In the genomic region with DNA sequence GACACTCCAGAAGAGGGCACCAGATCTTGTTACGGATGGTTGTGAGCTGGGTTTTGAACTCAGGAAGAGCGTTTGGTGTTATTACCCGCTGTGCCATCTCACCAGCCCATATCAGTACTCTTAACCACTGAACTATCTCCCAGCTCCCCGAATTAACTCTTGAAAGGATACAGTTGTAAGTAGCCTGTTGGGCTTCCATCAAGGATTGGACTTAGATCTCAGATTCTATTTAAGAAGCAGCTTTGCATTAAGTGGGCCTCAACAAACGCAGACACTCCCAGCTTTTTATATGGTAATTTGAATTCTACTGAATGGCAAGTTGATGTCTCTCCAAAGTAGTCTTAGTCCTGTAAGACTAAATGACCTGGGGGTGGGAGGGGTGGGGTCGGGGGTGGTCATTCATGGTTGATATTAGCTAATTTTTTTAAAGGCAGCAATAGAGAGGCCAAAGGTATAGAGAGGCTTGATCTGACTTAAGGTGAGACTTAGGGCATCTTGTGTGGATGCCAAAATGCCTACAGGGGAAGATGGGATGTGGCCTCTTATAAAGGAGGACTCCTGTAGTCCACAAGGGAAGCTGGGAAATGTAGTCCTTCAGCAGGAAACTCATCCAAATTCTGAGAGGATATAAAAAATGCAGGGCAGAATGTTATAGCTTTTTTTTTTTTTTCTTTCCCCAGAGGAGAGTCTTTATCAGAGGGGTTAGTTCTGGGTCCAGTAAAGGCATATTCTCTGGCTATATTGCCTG, we compare ENCODE assay signal across 31 mouse cellular contexts. TPM values are rescaled to one million over a fixed set of nuclear protein-coding genes. Genes with fewer than 3 reads are reported as not detected.
DNase-seq lines count a peak whose midpoint lies in the region; ATAC-seq and TF ChIP-seq lines count a peak whose summit lies in the region.
"Had no signal": no experiment of that assay in that cellular context is flagged by ENCODE, and none has a peak within 500 bp of the region (broad histone marks: within the 10 kb centered on the region; RNA-seq: fewer than 3 reads in every experiment).

No protein-coding gene starts in this region.

- no peak overlapping the region for H3K9ac ChIP-seq in heart, adult 2 months (ENCODE audit: low read depth, low read length)
- H3K9ac ChIP-seq in hindbrain, embryonic 12.5 days = no peak overlapping the region
- H3K9ac ChIP-seq: embryonic facial prominence, embryonic 13.5 days; embryonic facial prominence, embryonic 15.5 days; forebrain, embryonic 12.5 days had no signal

- TF ChIP-seq POLR2A in heart, adult 2 months (IDR thresholded peaks at IDR 0.05; ENCODE audit: insufficient read depth, low read depth, low read length) = no peak

- H3K27ac ChIP-seq in heart, adult 2 months = no peak overlapping the region
- H3K27ac ChIP-seq in hindbrain, embryonic 12.5 days = no peak overlapping the region
- H3K27ac ChIP-seq: embryonic facial prominence, embryonic 13.5 days; embryonic facial prominence, embryonic 15.5 days; forebrain, embryonic 10.5 days; forebrain, embryonic 12.5 days had no signal

- no peaks in the 10 kb centered on the region for H3K79me2 ChIP-seq in heart, adult 2 months (replicated peaks; ENCODE audit: control insufficient read depth, insufficient read depth, low read length)

- no peak for TF ChIP-seq EP300 in heart, adult 2 months (IDR thresholded peaks at IDR 0.05; ENCODE audit: insufficient read depth, low read depth, low read length)

- DNase-seq in heart, adult 11 months = peak; percentile 56
- DNase-seq in heart, adult 2 months = no peak
- DNase-seq in R1 (ENCODE audit: low read depth, low spot score) = peak; percentile 33
- no peak for DNase-seq in gastrocnemius, postnatal 4 days (ENCODE audit: low spot score in 2 of 2)
- DNase-seq: adrenal gland, adult 8-10 months; adrenal gland, postnatal 14 days; adrenal gland, postnatal 36 days; B cell, adult 2 months; cerebellum, adult 11-12 months; cerebellum, adult 8-10 months; cerebellum, adult 9-11 months; cerebellum, postnatal 14 days; cerebellum, postnatal 36 days; embryo, embryonic 11 days had no signal

- no peaks in the 10 kb centered on the region for H3K27me3 ChIP-seq in heart, adult 2 months (ENCODE audit: control insufficient read depth, insufficient read depth, low read length)
- no peaks in the 10 kb centered on the region for H3K27me3 ChIP-seq in hindbrain, embryonic 12.5 days
- H3K27me3 ChIP-seq: embryonic facial prominence, embryonic 13.5 days; embryonic facial prominence, embryonic 15.5 days; forebrain, embryonic 12.5 days had no signal

- intact Hi-C loops in heart, adult 2 months (cut with DNase I) = no loop called here

- no peaks in the 10 kb centered on the region for H3K36me3 ChIP-seq in heart, adult 2 months (ENCODE audit: control insufficient read depth, insufficient read depth, low read length)
- H3K36me3 ChIP-seq in hindbrain, embryonic 12.5 days = no peaks in the 10 kb centered on the region
- H3K36me3 ChIP-seq: embryonic facial prominence, embryonic 13.5 days; embryonic facial prominence, embryonic 15.5 days; forebrain, embryonic 10.5 days; forebrain, embryonic 12.5 days; G1E had no signal

- ATAC-seq in hindbrain, embryonic 12.5 days (ENCODE audit: low FRiP score) = no peak
- ATAC-seq: activated CD4-positive, CD25-positive, alpha-beta regulatory T cell, adult 4 months; CD4-positive, CD25-positive, alpha-beta regulatory T cell, adult 4 months; forebrain, embryonic 14.5 days; forebrain, embryonic 16.5 days; Patski had no signal

- H3K4me1 ChIP-seq in heart, adult 2 months (ENCODE audit: control insufficient read depth, insufficient read depth, low read length) = no peaks in the 10 kb centered on the region
- H3K4me1 ChIP-seq in hindbrain, embryonic 12.5 days = no peaks in the 10 kb centered on the region
- H3K4me1 ChIP-seq: embryonic facial prominence, embryonic 13.5 days; embryonic facial prominence, embryonic 15.5 days; forebrain, embryonic 10.5 days; forebrain, embryonic 12.5 days had no signal

- WGBS in heart, adult 2 months = 66% methylated on average over 6 of the region's 6 CpGs
- 79% methylated on average over 6 of the region's 6 CpGs for WGBS in hindbrain, embryonic 12.5 days

- H3K4me2 ChIP-seq in hindbrain, embryonic 12.5 days (replicated peaks) = no peak overlapping the region
- H3K4me2 ChIP-seq: embryonic facial prominence, embryonic 13.5 days; embryonic facial prominence, embryonic 15.5 days; forebrain, embryonic 12.5 days had no signal

- H3K9me3 ChIP-seq in hindbrain, embryonic 12.5 days (replicated peaks) = 0 out of 2 replicates have a peak, but pooled peaks cover 2% of the 10 kb centered on the region
- H3K9me3 ChIP-seq: embryonic facial prominence, embryonic 13.5 days; embryonic facial prominence, embryonic 15.5 days; forebrain, embryonic 12.5 days; G1E had no signal

- no peak overlapping the region for H3K4me3 ChIP-seq in heart, adult 2 months
- no peak overlapping the region for H3K4me3 ChIP-seq in hindbrain, embryonic 12.5 days
- H3K4me3 ChIP-seq: embryonic facial prominence, embryonic 13.5 days; embryonic facial prominence, embryonic 15.5 days; erythroblast, embryonic 14.5 days; forebrain, embryonic 10.5 days; forebrain, embryonic 12.5 days had no signal

- TF ChIP-seq CTCF in heart, adult 2 months (IDR thresholded peaks at IDR 0.05) = no peak

RNA-seq across cellular contexts. Expression of a gene that starts 14.1 kb away (rescaled TPM):
- not detected for total RNA-seq in heart, adult 2 months (2021)
- not detected in 2 replicates for polyA plus RNA-seq in heart, adult 2 months (2012; rRNA removed)
- polyA plus RNA-seq in hindbrain, embryonic 12.5 days (2016; fragmentation: Nextera tagmentation; extraction: Ambion mirVana) = not detected in 2 replicates
- not detected for total RNA-seq in gastrocnemius, postnatal 4 days (2021)
- total RNA-seq: adrenal gland, adult 18-20 months; adrenal gland, adult 8-10 months; adrenal gland, postnatal 14 days; adrenal gland, postnatal 36 days; CH12.LX; common myeloid progenitor, adult 5-6 weeks; G1E had no signal
- polyA plus RNA-seq: activated CD4-positive, CD25-positive, alpha-beta regulatory T cell, adult 4 months; CD4-positive, CD25-positive, alpha-beta regulatory T cell, adult 4 months; embryonic facial prominence, embryonic 11.5 days; embryonic facial prominence, embryonic 13.5 days; embryonic facial prominence, embryonic 15.5 days; erythroblast, embryonic 14.5 days; forebrain, embryonic 10.5 days; forebrain, embryonic 12.5 days; forebrain, embryonic 14.5 days; forebrain, embryonic 16.5 days; frontal cortex, adult 2 months; G1E; Patski had no signal

RNA-seq across cellular contexts. Expression of a gene that starts 38.4 kb away (rescaled TPM):
- 10 to 100 TPM; 12.1 to 12.4 TPM for total RNA-seq in heart, adult 2 months (2021)
- polyA plus RNA-seq in heart, adult 2 months (2012; rRNA removed) = 10.1 and 14.2 TPM in 2 replicates
- 12.2 and 13.0 TPM in 2 replicates for polyA plus RNA-seq in hindbrain, embryonic 12.5 days (2016; fragmentation: Nextera tagmentation; extraction: Ambion mirVana)
- total RNA-seq in gastrocnemius, postnatal 4 days (2021) = 1 to 10 TPM; 7.9 to 8.2 TPM

Comparison
In these comparisons a context has a peak if more than half of its experiments do, and no peak if none do; other contexts are left out.
1. DNase-seq: peak in heart, adult 11 months (single experiment) and R1 (single experiment); none in heart, adult 2 months (0 of 2) and gastrocnemius, postnatal 4 days (0 of 2).